25 mouse cellular contexts compared by ENCODE assay signal in genomic region chr7:28401030-28401429, GRCm38 (mm10). TPM values are rescaled to one million over a fixed set of nuclear protein-coding genes. Genes with fewer than 3 reads are reported as not detected.
A peak's percentile ranks its signal among the peaks of the same experiment; 100 is the strongest.
DNase-seq lines count a peak whose midpoint lies in the region; ATAC-seq and TF ChIP-seq lines count a peak whose summit lies in the region.
"Had no signal": no experiment of that assay in that cellular context is flagged by ENCODE, and none has a peak within 500 bp of the region (broad histone marks: within the 10 kb centered on the region; RNA-seq: fewer than 3 reads in every experiment).

No protein-coding gene starts in this region.

- no peaks in the 10 kb centered on the region for H3K4me1 ChIP-seq in limb, embryonic 15.5 days
- H3K4me1 ChIP-seq in limb, embryonic 10.5 days = no peaks in the 10 kb centered on the region
- H3K4me1 ChIP-seq: forebrain, embryonic 13.5 days; midbrain, embryonic 10.5 days had no signal

- 85% methylated on average over 1 of the region's 1 CpGs for WGBS in limb, embryonic 15.5 days
- 87% methylated on average over 1 of the region's 1 CpGs for WGBS in limb, embryonic 10.5 days

- no peaks in the 10 kb centered on the region for H3K9me3 ChIP-seq in limb, embryonic 15.5 days
- H3K9me3 ChIP-seq in limb, embryonic 10.5 days (replicated peaks) = no peaks in the 10 kb centered on the region
- H3K9me3 ChIP-seq: forebrain, embryonic 13.5 days; midbrain, embryonic 10.5 days had no signal

- H3K79me2 ChIP-seq in C2C12 (ENCODE audit: control insufficient read depth, insufficient read depth) = no peaks in the 10 kb centered on the region

- H3K4me3 ChIP-seq in limb, embryonic 15.5 days = no peak overlapping the region
- H3K4me3 ChIP-seq in limb, embryonic 10.5 days = no peak overlapping the region
- H3K4me3 ChIP-seq in C2C12 (ENCODE audit: insufficient read depth, poor library complexity, severe bottlenecking) = no peak overlapping the region
- H3K4me3 ChIP-seq: forebrain, embryonic 13.5 days; heart, adult 2 months; midbrain, embryonic 10.5 days had no signal

- H3K4me2 ChIP-seq in limb, embryonic 15.5 days = no peak overlapping the region
- H3K4me2 ChIP-seq: forebrain, embryonic 13.5 days had no signal

- ATAC-seq in limb, embryonic 15.5 days (ENCODE audit: insufficient number of reproducible peaks, low FRiP score, low TSS enrichment, low read depth) = no peak
- peak; percentile 80 for ATAC-seq in granulocyte monocyte progenitor cell, adult 5-6 weeks (replicated peaks; ENCODE audit: poor library complexity, severe bottlenecking)
- peak; percentile 91 for ATAC-seq in megakaryocyte progenitor cell, adult 5-6 weeks (replicated peaks; ENCODE audit: poor library complexity)
- ATAC-seq: activated CD4-positive, CD25-positive, alpha-beta regulatory T cell, adult 4 months; forebrain, embryonic 13.5 days; hindbrain, embryonic 16.5 days; intestine, postnatal 0 days; midbrain, embryonic 16.5 days had no signal

- H3K27ac ChIP-seq in limb, embryonic 15.5 days = peak overlapping the region; percentile 8; the same call in 1 of the 2 replicates
- no peak overlapping the region for H3K27ac ChIP-seq in limb, embryonic 10.5 days
- H3K27ac ChIP-seq: forebrain, embryonic 13.5 days; heart, adult 2 months; midbrain, embryonic 10.5 days had no signal

- H3K79me3 ChIP-seq in C2C12 (ENCODE audit: low read depth) = no peaks in the 10 kb centered on the region

- H3K27me3 ChIP-seq in limb, embryonic 15.5 days = no peaks in the 10 kb centered on the region
- no peaks in the 10 kb centered on the region for H3K27me3 ChIP-seq in limb, embryonic 10.5 days (ENCODE audit: low read depth, poor library complexity, severe bottlenecking)
- no peaks in the 10 kb centered on the region for H3K27me3 ChIP-seq in C2C12 (ENCODE audit: control insufficient read depth, insufficient read depth, insufficient read length)
- H3K27me3 ChIP-seq: forebrain, embryonic 13.5 days had no signal

- no peak overlapping the region for H3K9ac ChIP-seq in limb, embryonic 15.5 days
- H3K9ac ChIP-seq: forebrain, embryonic 13.5 days had no signal

- H3K36me3 ChIP-seq in limb, embryonic 15.5 days = peaks cover 91% of the 10 kb centered on the region
- peaks cover 98% of the 10 kb centered on the region for H3K36me3 ChIP-seq in limb, embryonic 10.5 days
- H3K36me3 ChIP-seq in C2C12 (ENCODE audit: control insufficient read depth, insufficient read depth) = peaks cover 50% of the 10 kb centered on the region

- no peak overlapping the region for H3ac ChIP-seq in C2C12 (ENCODE audit: control insufficient read depth, insufficient read length, low read depth)

- no peak for DNase-seq in limb, embryonic 10.5 days (ENCODE audit: low spot score)
- DNase-seq in kidney, postnatal 14 days = no peak
- no peak for DNase-seq in gastrocnemius, postnatal 14 days
- no peak for DNase-seq in layer of hippocampus, adult 18-20 months (ENCODE audit: low spot score in 2 of 2)
- DNase-seq: adrenal gland, adult 8-10 months; cerebellum, adult 18-20 months; cerebellum, postnatal 14 days; gastrocnemius, postnatal 10 days; heart, adult 2 months; kidney, postnatal 36 days; layer of hippocampus, adult 9-11 months; left cerebral cortex, postnatal 4 days; lung, adult 2 months; lung, postnatal 4 days; thymus, adult 2 months had no signal

- intact Hi-C loops in gastrocnemius, postnatal 14 days (cut with DNase I; ENCODE audit: low total_unique reads) = no loop called here

- no peak for TF ChIP-seq CTCF in C2C12 (IDR thresholded peaks at IDR 0.05; ENCODE audit: control insufficient read depth, insufficient read depth, insufficient read length)

TF ChIP-seq in C2C12, 6 proteins besides CTCF, POLR2A, EP300 and RAD21:
- TF ChIP-seq FOSL1 (IDR thresholded peaks at IDR 0.05; ENCODE audit: insufficient read depth, low read length, poor library complexity, severe bottlenecking) (no peak), CEBPB (IDR thresholded peaks at IDR 0.05; ENCODE audit: low read depth) (peak; percentile 37)

RNA-seq across cellular contexts. Expression of gene Paf1, which starts 8.3 kb away (rescaled TPM):
- polyA plus RNA-seq in limb, embryonic 15.5 days (2015; fragmentation: Nextera tagmentation; extraction: Ambion mirVana) = 67.6 and 73.4 TPM in 2 replicates
- 81.3 and 91.5 TPM in 2 replicates for polyA plus RNA-seq in limb, embryonic 10.5 days (2016; fragmentation: Nextera tagmentation; extraction: Ambion mirVana)
- 44.3 TPM for polyA plus RNA-seq in C2C12 (2012; fragmentation: generic; extraction: Trizol)
- 97.6 and 111 TPM in 2 replicates for total RNA-seq in granulocyte monocyte progenitor cell, adult 5-6 weeks (2014; fragmentation: Nextera tagmentation)
- 136 and 170 TPM in 2 replicates for total RNA-seq in granulocyte monocyte progenitor cell, adult 5-6 weeks (2017)
- 63.9 and 89.2 TPM in 2 replicates for total RNA-seq in megakaryocyte progenitor cell, adult 5-6 weeks (2015)
- total RNA-seq in megakaryocyte progenitor cell, adult 5-6 weeks (2017) = 146 and 184 TPM in 2 replicates
- 10 to 100 TPM; 32.9 to 34.8 TPM for total RNA-seq in gastrocnemius, postnatal 14 days (2021)
- 10 to 100 TPM; 64.9 to 69.3 TPM for total RNA-seq in layer of hippocampus, adult 18-20 months (2021)

RNA-seq across cellular contexts. Expression of gene Med29, which starts 8.5 kb away (rescaled TPM):
- polyA plus RNA-seq in limb, embryonic 15.5 days (2015; fragmentation: Nextera tagmentation; extraction: Ambion mirVana) = 44.8 and 45.1 TPM in 2 replicates
- polyA plus RNA-seq in limb, embryonic 10.5 days (2016; fragmentation: Nextera tagmentation; extraction: Ambion mirVana) = 65.1 and 67.0 TPM in 2 replicates
- 55.6 TPM for polyA plus RNA-seq in C2C12 (2012; fragmentation: generic; extraction: Trizol)
- total RNA-seq in granulocyte monocyte progenitor cell, adult 5-6 weeks (2014; fragmentation: Nextera tagmentation) = 19.2 and 25.5 TPM in 2 replicates
- total RNA-seq in granulocyte monocyte progenitor cell, adult 5-6 weeks (2017) = 16.7 and 18.5 TPM in 2 replicates
- total RNA-seq in megakaryocyte progenitor cell, adult 5-6 weeks (2015) = 30.6 and 36.8 TPM in 2 replicates
- 18.0 and 21.1 TPM in 2 replicates for total RNA-seq in megakaryocyte progenitor cell, adult 5-6 weeks (2017)
- total RNA-seq in gastrocnemius, postnatal 14 days (2021) = 10 to 100 TPM; 20.7 to 20.9 TPM
- 10 to 100 TPM; 21.4 to 22.1 TPM for total RNA-seq in layer of hippocampus, adult 18-20 months (2021)

RNA-seq across cellular contexts. Expression of gene Zfp36, which starts 21.0 kb away (rescaled TPM):
- polyA plus RNA-seq in limb, embryonic 15.5 days (2015; fragmentation: Nextera tagmentation; extraction: Ambion mirVana) = 22.8 and 26.0 TPM in 2 replicates
- 7.5 and 7.9 TPM in 2 replicates for polyA plus RNA-seq in limb, embryonic 10.5 days (2016; fragmentation: Nextera tagmentation; extraction: Ambion mirVana)
- 11.2 TPM for polyA plus RNA-seq in C2C12 (2012; fragmentation: generic; extraction: Trizol)
- 37.1 and 55.8 TPM in 2 replicates for total RNA-seq in granulocyte monocyte progenitor cell, adult 5-6 weeks (2014; fragmentation: Nextera tagmentation)
- total RNA-seq in granulocyte monocyte progenitor cell, adult 5-6 weeks (2017) = 30.8 and 41.3 TPM in 2 replicates
- 87.3 and 149 TPM in 2 replicates for total RNA-seq in megakaryocyte progenitor cell, adult 5-6 weeks (2015)
- total RNA-seq in megakaryocyte progenitor cell, adult 5-6 weeks (2017) = 26.0 and 46.4 TPM in 2 replicates
- 10 to 100 TPM in 1 of 2 experiments, 1 to 10 TPM in 1; 5.9 to 11.6 TPM for total RNA-seq in gastrocnemius, postnatal 14 days (2021)
- total RNA-seq in layer of hippocampus, adult 18-20 months (2021) = 1 to 10 TPM; 3.5 to 3.7 TPM

RNA-seq across cellular contexts. Expression of gene Plekhg2, which starts 28.6 kb away (rescaled TPM):
- polyA plus RNA-seq in limb, embryonic 15.5 days (2015; fragmentation: Nextera tagmentation; extraction: Ambion mirVana) = 54.4 and 54.8 TPM in 2 replicates
- polyA plus RNA-seq in limb, embryonic 10.5 days (2016; fragmentation: Nextera tagmentation; extraction: Ambion mirVana) = 90.5 and 118 TPM in 2 replicates
- polyA plus RNA-seq in C2C12 (2012; fragmentation: generic; extraction: Trizol) = 29.0 TPM
- 4.1 and 6.1 TPM in 2 replicates for total RNA-seq in granulocyte monocyte progenitor cell, adult 5-6 weeks (2014; fragmentation: Nextera tagmentation)
- 0.88 and 1.1 TPM in 2 replicates for total RNA-seq in granulocyte monocyte progenitor cell, adult 5-6 weeks (2017)
- total RNA-seq in megakaryocyte progenitor cell, adult 5-6 weeks (2015) = 2.9 and 4.3 TPM in 2 replicates
- total RNA-seq in megakaryocyte progenitor cell, adult 5-6 weeks (2017) = 2.0 and 2.1 TPM in 2 replicates
- 10 to 100 TPM; 15.0 to 15.7 TPM for total RNA-seq in gastrocnemius, postnatal 14 days (2021)
- 1 to 10 TPM; 4.8 to 5.1 TPM for total RNA-seq in layer of hippocampus, adult 18-20 months (2021)

RNA-seq across cellular contexts. Expression of gene Gmfg, which starts 36.2 kb away (rescaled TPM):
- polyA plus RNA-seq in limb, embryonic 15.5 days (2015; fragmentation: Nextera tagmentation; extraction: Ambion mirVana) = 18.1 and 19.3 TPM in 2 replicates
- polyA plus RNA-seq in limb, embryonic 10.5 days (2016; fragmentation: Nextera tagmentation; extraction: Ambion mirVana) = 6.8 and 7.7 TPM in 2 replicates
- not detected for polyA plus RNA-seq in C2C12 (2012; fragmentation: generic; extraction: Trizol)
- total RNA-seq in granulocyte monocyte progenitor cell, adult 5-6 weeks (2014; fragmentation: Nextera tagmentation) = 420 and 510 TPM in 2 replicates
- 682 and 721 TPM in 2 replicates for total RNA-seq in granulocyte monocyte progenitor cell, adult 5-6 weeks (2017)
- 378 and 389 TPM in 2 replicates for total RNA-seq in megakaryocyte progenitor cell, adult 5-6 weeks (2015)
- 658 and 664 TPM in 2 replicates for total RNA-seq in megakaryocyte progenitor cell, adult 5-6 weeks (2017)
- total RNA-seq in gastrocnemius, postnatal 14 days (2021) = 1 to 10 TPM; 5.3 to 5.9 TPM
- total RNA-seq in layer of hippocampus, adult 18-20 months (2021) = 1 to 10 TPM; 2.2 to 2.4 TPM
